Mouse (Mus musculus): ENCODE measurements around the gene Idnk. TPM values are rescaled to one million over a fixed set of nuclear protein-coding genes. Genes with fewer than 3 reads are reported as not detected.

Idnk gene
- total and polyA plus RNA-seq, 2 experiments from 2014 or later, result 18.4 to 54.3 TPM

DNA sequence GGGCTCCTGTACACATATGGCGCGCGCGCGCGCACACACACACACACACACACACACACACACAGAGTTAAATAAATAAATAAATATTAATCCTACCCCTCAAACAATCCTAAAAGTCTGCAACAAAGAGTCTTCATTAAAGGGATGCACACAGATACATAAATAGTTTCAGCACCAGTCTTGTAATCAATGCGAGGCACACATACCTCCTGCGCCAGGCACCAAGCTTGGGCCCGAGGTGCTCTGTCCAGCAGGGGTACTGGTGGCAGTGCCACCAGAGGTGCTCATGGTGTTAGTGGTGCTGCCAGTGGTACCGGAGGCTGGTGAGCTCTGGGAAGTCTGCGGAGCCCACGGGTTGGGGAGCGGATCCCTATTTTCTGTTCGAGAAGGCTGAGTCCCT is 34.1 kb downstream of the Idnk start:
- no peak overlapping the region for H3K4me2 ChIP-seq (ENCODE audit: low read depth, low read length, poor library complexity, severe bottlenecking)
- H3K9me3 ChIP-seq (ENCODE audit: low read length), result no peaks in the 10 kb centered on the region
- H3K9ac ChIP-seq (replicated peaks; ENCODE audit: low read length, poor library complexity, severe bottlenecking), result no peak overlapping the region
- DNase-seq (ENCODE audit: low spot score), result no peak
- no peak overlapping the region for H3K27ac ChIP-seq (ENCODE audit: low read depth, low read length)
- peaks cover 27% of the 10 kb centered on the region for H3K36me3 ChIP-seq (ENCODE audit: insufficient read depth, low read length)
- ATAC-seq (ENCODE audit: low FRiP score), result no peak
- no peaks in the 10 kb centered on the region for H3K27me3 ChIP-seq (ENCODE audit: insufficient read depth, low read length)
- 99% methylated on average over 14 of the region's 14 CpGs for WGBS
- H3K4me1 ChIP-seq (ENCODE audit: insufficient read depth, low read length), result no peaks in the 10 kb centered on the region
- H3K4me3 ChIP-seq (ENCODE audit: low read depth, low read length), result no peak overlapping the region
- TF ChIP-seq CTCF (IDR thresholded peaks at IDR 0.05), result no peak

DNA sequence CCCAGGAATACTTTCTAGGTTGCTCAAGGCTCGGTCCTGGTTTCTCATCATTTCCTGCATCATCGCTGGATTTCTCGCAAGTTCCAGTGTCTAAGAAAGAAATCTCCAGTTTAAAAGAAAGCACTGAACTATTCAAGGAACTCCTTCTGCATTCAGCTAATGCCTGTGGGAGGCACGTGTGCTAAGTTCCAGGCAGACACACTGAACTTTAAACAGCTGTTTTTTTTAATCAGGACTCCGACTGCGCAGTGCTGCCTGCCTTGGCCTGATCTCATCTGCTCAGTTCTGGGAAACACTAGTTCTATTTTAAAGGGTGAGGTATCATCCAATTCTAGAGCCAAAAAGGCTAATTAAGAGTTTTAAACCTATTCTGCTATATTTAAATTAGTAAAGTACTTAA is 34.7 kb downstream of the Idnk start:
- Histone ChIP-seq H3K27me3 (ENCODE audit: insufficient read depth, low read length) (no peaks in the 10 kb centered on the region), H3K36me3 (ENCODE audit: insufficient read depth, low read length) (peaks cover 27% of the 10 kb centered on the region), H3K4me1 (ENCODE audit: insufficient read depth, low read length) (no peaks in the 10 kb centered on the region), H3K27ac (ENCODE audit: low read depth, low read length) (no peak overlapping the region), H3K9ac (replicated peaks; ENCODE audit: low read length, poor library complexity, severe bottlenecking) (no peak overlapping the region), H3K4me2 (ENCODE audit: low read depth, low read length, poor library complexity, severe bottlenecking) (no peak overlapping the region), H3K4me3 (ENCODE audit: low read depth, low read length) (no peak overlapping the region), H3K9me3 (ENCODE audit: low read length) (no peaks in the 10 kb centered on the region)
- TF ChIP-seq CTCF (IDR thresholded peaks at IDR 0.05), result no peak
- ATAC-seq (ENCODE audit: low FRiP score) (no peak), DNase-seq (ENCODE audit: low spot score) (no peak)
- 94% methylated on average over 6 of the region's 6 CpGs for WGBS

- Histone ChIP-seq H3K9ac (replicated peaks; ENCODE audit: low read length, poor library complexity, severe bottlenecking) (no peak overlapping the region), H3K4me1 (ENCODE audit: insufficient read depth, low read length) (no peaks in the 10 kb centered on the region), H3K36me3 (ENCODE audit: insufficient read depth, low read length) (peaks cover 31% of the 10 kb centered on the region), H3K27ac (ENCODE audit: low read depth, low read length) (no peak overlapping the region), H3K4me3 (ENCODE audit: low read depth, low read length) (no peak overlapping the region), H3K9me3 (ENCODE audit: low read length) (no peaks in the 10 kb centered on the region), H3K4me2 (ENCODE audit: low read depth, low read length, poor library complexity, severe bottlenecking) (no peak overlapping the region), H3K27me3 (ENCODE audit: insufficient read depth, low read length) (no peaks in the 10 kb centered on the region)
- no peak for TF ChIP-seq CTCF (IDR thresholded peaks at IDR 0.05)
- DNase-seq (ENCODE audit: low spot score) (no peak), ATAC-seq (ENCODE audit: low FRiP score) (no peak)
- WGBS, result 98% methylated on average over 3 of the region's 3 CpGs
Measured at GRCm38 (mm10) chr13:58193221-58193620, 35.8 kb downstream of the Idnk start.

DNA sequence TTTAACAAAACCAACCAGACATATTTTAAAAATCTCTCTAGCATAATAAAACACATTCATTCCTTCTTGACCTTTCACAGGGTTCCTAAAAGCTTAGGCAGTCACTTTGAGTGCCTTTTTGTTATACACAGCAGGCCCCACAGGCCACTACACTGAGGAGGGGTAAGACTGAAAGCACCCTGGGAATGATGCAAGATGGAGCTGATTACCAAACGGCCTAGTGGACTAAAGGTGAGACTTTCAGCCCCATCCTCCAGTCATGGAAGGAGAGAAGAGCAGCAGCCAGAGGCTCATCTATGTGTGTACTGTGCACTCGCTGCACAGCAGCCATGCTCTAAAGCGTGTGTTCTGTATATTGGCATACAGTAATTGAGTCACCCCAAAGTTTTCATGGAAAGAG is 37.5 kb downstream of the Idnk start:
- DNase-seq (ENCODE audit: low spot score) (no peak), ATAC-seq (ENCODE audit: low FRiP score) (no peak)
- H3K4me3 ChIP-seq (ENCODE audit: low read depth, low read length), result no peak overlapping the region
- H3K4me2 ChIP-seq (ENCODE audit: low read depth, low read length, poor library complexity, severe bottlenecking), result no peak overlapping the region
- peaks cover 28% of the 10 kb centered on the region; the same call in 1 of the 2 replicates for H3K36me3 ChIP-seq (ENCODE audit: insufficient read depth, low read length)
- H3K27ac ChIP-seq (ENCODE audit: low read depth, low read length), result no peak overlapping the region
- no peaks in the 10 kb centered on the region for H3K9me3 ChIP-seq (ENCODE audit: low read length)
- WGBS, result 81% methylated on average over 3 of the region's 3 CpGs
- no peak for TF ChIP-seq CTCF (IDR thresholded peaks at IDR 0.05)
- H3K4me1 ChIP-seq (ENCODE audit: insufficient read depth, low read length), result no peaks in the 10 kb centered on the region
- H3K27me3 ChIP-seq (ENCODE audit: insufficient read depth, low read length), result no peaks in the 10 kb centered on the region
- no peak overlapping the region for H3K9ac ChIP-seq (replicated peaks; ENCODE audit: low read length, poor library complexity, severe bottlenecking)

- Histone ChIP-seq H3K27ac (ENCODE audit: low read depth, low read length) (no peak overlapping the region), H3K9ac (replicated peaks; ENCODE audit: low read length, poor library complexity, severe bottlenecking) (no peak overlapping the region), H3K9me3 (ENCODE audit: low read length) (no peaks in the 10 kb centered on the region), H3K27me3 (ENCODE audit: insufficient read depth, low read length) (no peaks in the 10 kb centered on the region), H3K36me3 (ENCODE audit: insufficient read depth, low read length) (peaks cover 14% of the 10 kb centered on the region; the same call in 1 of the 2 replicates), H3K4me1 (ENCODE audit: insufficient read depth, low read length) (no peaks in the 10 kb centered on the region), H3K4me2 (ENCODE audit: low read depth, low read length, poor library complexity, severe bottlenecking) (no peak overlapping the region), H3K4me3 (ENCODE audit: low read depth, low read length) (no peak overlapping the region)
- 89% methylated on average over 3 of the region's 3 CpGs for WGBS
- no peak for ATAC-seq (ENCODE audit: low FRiP score)
- no peak for DNase-seq (ENCODE audit: low spot score)
- TF ChIP-seq CTCF (IDR thresholded peaks at IDR 0.05), result no peak
Measured at GRCm38 (mm10) chr13:58197211-58197610, 39.8 kb downstream of the Idnk start.

GRCm38 (mm10) chr13:58197981-58198640 is 40.7 kb downstream of the Idnk start:
- DNase-seq (ENCODE audit: low spot score) (no peak), ATAC-seq (ENCODE audit: low FRiP score) (no peak)
- Histone ChIP-seq H3K27ac (ENCODE audit: low read depth, low read length) (no peak overlapping the region), H3K4me2 (ENCODE audit: low read depth, low read length, poor library complexity, severe bottlenecking) (no peak overlapping the region), H3K9me3 (ENCODE audit: low read length) (no peaks in the 10 kb centered on the region), H3K36me3 (ENCODE audit: insufficient read depth, low read length) (peaks cover 14% of the 10 kb centered on the region; the same call in 1 of the 2 replicates), H3K4me1 (ENCODE audit: insufficient read depth, low read length) (no peaks in the 10 kb centered on the region), H3K4me3 (ENCODE audit: low read depth, low read length) (no peak overlapping the region), H3K27me3 (ENCODE audit: insufficient read depth, low read length) (no peaks in the 10 kb centered on the region), H3K9ac (replicated peaks; ENCODE audit: low read length, poor library complexity, severe bottlenecking) (no peak overlapping the region)
- no peak for TF ChIP-seq CTCF (IDR thresholded peaks at IDR 0.05)
- 97% methylated on average over 7 of the region's 7 CpGs for WGBS
